Mouse (Mus musculus): ENCODE results near the gene Defb28. TPM values are rescaled to one million over a fixed set of nuclear protein-coding genes. Genes with fewer than 3 reads are reported as not detected.

Gene Defb28
- polyA plus RNA-seq, 1 experiment from 2014 or later = not detected

- H3K36me3 ChIP-seq = no peaks in the 10 kb centered on the region
- 88% methylated on average over 1 of the region's 1 CpGs for WGBS
- no peak within 1 kb of the TSS for H3K4me3 ChIP-seq (replicated peaks)
- no peak for ATAC-seq (ENCODE audit: insufficient read depth, low FRiP score, low read depth)
- no peaks in the 10 kb centered on the region for H3K27me3 ChIP-seq (replicated peaks)
- no peak within 1 kb of the TSS for H3K9ac ChIP-seq
- H3K27ac ChIP-seq = no peak within 1 kb of the TSS
- no peaks in the 10 kb centered on the region for H3K4me1 ChIP-seq
- no peak within 1 kb of the TSS for H3K4me2 ChIP-seq
- no peaks in the 10 kb centered on the region for H3K9me3 ChIP-seq
Observed at GRCm38 (mm10) chr2:152511592-152511991, 6.5 kb upstream of the Defb28 start, which contains the start of gene Defb26. Gene Defb26, minus strand, starts transcription at chr2:152511692.

DNA sequence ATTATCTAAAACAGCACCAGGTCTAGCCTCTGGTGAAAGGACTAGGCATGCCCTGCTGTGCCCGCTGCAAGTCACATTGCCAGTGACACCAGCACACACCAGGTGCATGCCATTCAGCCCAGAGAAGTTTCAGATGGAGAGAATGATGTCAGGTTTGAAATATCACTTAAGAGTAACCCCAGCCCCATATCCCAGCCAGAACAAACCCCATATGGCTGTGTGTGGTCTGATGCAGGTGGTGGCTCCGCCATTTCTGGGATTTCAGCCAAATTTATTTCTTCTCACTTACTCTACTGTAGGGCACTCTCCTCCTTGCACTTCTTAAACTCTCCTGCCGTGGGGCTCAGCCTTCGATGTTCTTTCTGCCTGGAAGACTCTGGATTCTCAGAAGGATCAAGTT is 2.0 kb upstream of the Defb28 start:
- H3K27ac ChIP-seq = no peak overlapping the region
- no peaks in the 10 kb centered on the region for H3K27me3 ChIP-seq (replicated peaks)
- no peak overlapping the region for H3K9ac ChIP-seq
- WGBS = 50% methylated on average over 4 of the region's 4 CpGs
- H3K4me2 ChIP-seq = no peak overlapping the region
- no peak overlapping the region for H3K4me3 ChIP-seq (replicated peaks)
- H3K9me3 ChIP-seq = no peaks in the 10 kb centered on the region
- no peaks in the 10 kb centered on the region for H3K4me1 ChIP-seq
- H3K36me3 ChIP-seq = no peaks in the 10 kb centered on the region
- no peak for ATAC-seq (ENCODE audit: insufficient read depth, low FRiP score, low read depth)

GRCm38 (mm10) chr2:152539944-152540710 is 22.1 kb downstream of the Defb28 start, which contains the start of gene Defb29:
Gene Defb29, minus strand, starts transcription at chr2:152540098.
- Histone ChIP-seq H3K9ac (no peak within 1 kb of the TSS), H3K36me3 (no peaks in the 10 kb centered on the region), H3K4me1 (no peaks in the 10 kb centered on the region), H3K9me3 (no peaks in the 10 kb centered on the region), H3K27me3 (replicated peaks) (no peaks in the 10 kb centered on the region), H3K4me3 (replicated peaks) (no peak within 1 kb of the TSS), H3K27ac (no peak within 1 kb of the TSS), H3K4me2 (no peak within 1 kb of the TSS)
- 51% methylated on average over 13 of the region's 13 CpGs for WGBS
- ATAC-seq (ENCODE audit: insufficient read depth, low FRiP score, low read depth) = no peak

- H3K9me3 ChIP-seq = no peaks in the 10 kb centered on the region
- 76% methylated on average over 9 of the region's 9 CpGs for WGBS
- no peak overlapping the region for H3K27ac ChIP-seq
- H3K4me3 ChIP-seq (replicated peaks) = no peak overlapping the region
- ATAC-seq (ENCODE audit: insufficient read depth, low FRiP score, low read depth) = no peak
- no peak overlapping the region for H3K4me2 ChIP-seq
- H3K4me1 ChIP-seq = no peaks in the 10 kb centered on the region
- no peak overlapping the region for H3K9ac ChIP-seq
- H3K27me3 ChIP-seq (replicated peaks) = no peaks in the 10 kb centered on the region
- no peaks in the 10 kb centered on the region for H3K36me3 ChIP-seq
Observed at GRCm38 (mm10) chr2:152541979-152542378, 23.9 kb downstream of the Defb28 start.

- Histone ChIP-seq H3K9me3 (no peaks in the 10 kb centered on the region), H3K4me3 (replicated peaks) (no peak overlapping the region), H3K36me3 (no peaks in the 10 kb centered on the region), H3K27ac (no peak overlapping the region), H3K4me2 (no peak overlapping the region), H3K4me1 (no peaks in the 10 kb centered on the region), H3K9ac (no peak overlapping the region), H3K27me3 (replicated peaks) (no peaks in the 10 kb centered on the region)
- 84% methylated on average over 2 of the region's 2 CpGs for WGBS
- ATAC-seq (ENCODE audit: insufficient read depth, low FRiP score, low read depth) = no peak
Observed at GRCm38 (mm10) chr2:152542897-152543296, 24.8 kb downstream of the Defb28 start.

DNA sequence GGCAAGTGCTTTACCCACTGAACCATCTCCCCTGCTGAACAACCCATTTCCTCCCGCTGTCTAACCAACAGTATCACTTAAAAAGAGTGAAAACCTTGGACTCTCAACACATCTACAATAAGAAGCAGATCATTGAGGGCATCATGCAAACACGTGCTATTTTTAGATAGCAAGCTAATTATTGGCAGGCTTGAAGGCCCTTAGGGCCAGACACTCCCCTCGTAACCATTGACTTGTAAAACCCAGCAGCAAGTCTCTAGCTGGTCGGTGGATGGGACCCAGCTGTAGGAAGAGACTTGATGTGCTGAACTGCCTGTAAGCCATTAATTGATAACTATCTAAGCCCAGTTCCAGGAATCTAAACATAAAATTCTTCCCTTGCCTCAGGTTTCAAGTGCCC is 25.4 kb downstream of the Defb28 start:
- WGBS = 64% methylated on average over 4 of the region's 4 CpGs
- H3K9ac ChIP-seq = no peak overlapping the region
- ATAC-seq (ENCODE audit: insufficient read depth, low FRiP score, low read depth) = no peak
- H3K9me3 ChIP-seq = no peaks in the 10 kb centered on the region
- no peaks in the 10 kb centered on the region for H3K36me3 ChIP-seq
- H3K27ac ChIP-seq = no peak overlapping the region
- no peak overlapping the region for H3K4me2 ChIP-seq
- no peaks in the 10 kb centered on the region for H3K27me3 ChIP-seq (replicated peaks)
- H3K4me3 ChIP-seq (replicated peaks) = no peak overlapping the region
- H3K4me1 ChIP-seq = no peaks in the 10 kb centered on the region

- Histone ChIP-seq H3K4me1 (no peaks in the 10 kb centered on the region), H3K4me3 (replicated peaks) (no peak overlapping the region), H3K36me3 (no peaks in the 10 kb centered on the region), H3K4me2 (no peak overlapping the region), H3K27me3 (replicated peaks) (no peaks in the 10 kb centered on the region), H3K27ac (no peak overlapping the region), H3K9ac (no peak overlapping the region), H3K9me3 (no peaks in the 10 kb centered on the region)
- ATAC-seq (ENCODE audit: insufficient read depth, low FRiP score, low read depth) = no peak
- WGBS = 14% methylated on average over 4 of the region's 4 CpGs
Observed at GRCm38 (mm10) chr2:152544691-152545090, 26.6 kb downstream of the Defb28 start.

GRCm38 (mm10) chr2:152548124-152548523 is 30.1 kb downstream of the Defb28 start:
- H3K9ac ChIP-seq = no peak overlapping the region
- no peak for ATAC-seq (ENCODE audit: insufficient read depth, low FRiP score, low read depth)
- H3K4me3 ChIP-seq (replicated peaks) = no peak overlapping the region
- H3K4me2 ChIP-seq = no peak overlapping the region
- H3K27me3 ChIP-seq (replicated peaks) = no peaks in the 10 kb centered on the region
- 45% methylated on average over 5 of the region's 5 CpGs for WGBS
- H3K36me3 ChIP-seq = no peaks in the 10 kb centered on the region
- no peak overlapping the region for H3K27ac ChIP-seq
- H3K4me1 ChIP-seq = no peaks in the 10 kb centered on the region
- H3K9me3 ChIP-seq = no peaks in the 10 kb centered on the region

DNA sequence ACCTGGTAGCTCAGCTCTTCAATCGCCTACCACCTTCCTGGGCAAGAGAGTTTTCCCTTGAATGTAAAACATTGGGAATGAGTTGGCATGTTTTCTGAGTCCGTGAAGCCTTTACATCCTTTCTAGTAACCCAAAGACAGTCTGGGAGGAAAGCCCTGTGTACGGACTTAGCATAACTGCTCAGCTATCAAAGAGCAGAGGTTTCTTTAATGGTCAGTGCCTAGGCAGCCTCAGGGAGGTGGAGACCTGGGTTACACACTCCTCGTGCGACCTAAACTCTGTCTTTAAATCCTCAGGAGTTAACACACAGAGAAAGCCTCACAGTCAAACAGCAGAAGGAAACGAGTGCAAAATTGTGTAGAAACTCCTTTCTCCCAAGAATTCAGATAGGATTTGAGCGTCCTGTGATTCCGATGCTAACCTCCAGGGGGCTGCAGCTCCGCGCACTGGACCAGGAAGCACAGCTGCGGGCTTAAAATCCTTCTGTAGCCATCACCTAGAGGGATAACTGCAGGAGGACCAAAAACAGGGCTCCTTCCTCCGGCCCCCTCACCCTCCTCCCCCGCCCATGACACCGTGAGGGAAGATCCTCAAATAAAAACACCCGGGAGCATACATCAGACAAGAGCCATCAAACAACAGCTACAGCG is 35.8 kb downstream of the Defb28 start:
- H3K4me2 ChIP-seq = peak overlapping the region; percentile 45
- H3K4me1 ChIP-seq = no peaks in the 10 kb centered on the region
- H3K4me3 ChIP-seq (replicated peaks) = no peak overlapping the region
- H3K27me3 ChIP-seq (replicated peaks) = no peaks in the 10 kb centered on the region
- no peak overlapping the region for H3K27ac ChIP-seq
- no peak overlapping the region for H3K9ac ChIP-seq
- H3K9me3 ChIP-seq = no peaks in the 10 kb centered on the region
- no peaks in the 10 kb centered on the region for H3K36me3 ChIP-seq
- ATAC-seq (ENCODE audit: insufficient read depth, low FRiP score, low read depth) = no peak
- WGBS = 9% methylated on average over 16 of the region's 16 CpGs

DNA sequence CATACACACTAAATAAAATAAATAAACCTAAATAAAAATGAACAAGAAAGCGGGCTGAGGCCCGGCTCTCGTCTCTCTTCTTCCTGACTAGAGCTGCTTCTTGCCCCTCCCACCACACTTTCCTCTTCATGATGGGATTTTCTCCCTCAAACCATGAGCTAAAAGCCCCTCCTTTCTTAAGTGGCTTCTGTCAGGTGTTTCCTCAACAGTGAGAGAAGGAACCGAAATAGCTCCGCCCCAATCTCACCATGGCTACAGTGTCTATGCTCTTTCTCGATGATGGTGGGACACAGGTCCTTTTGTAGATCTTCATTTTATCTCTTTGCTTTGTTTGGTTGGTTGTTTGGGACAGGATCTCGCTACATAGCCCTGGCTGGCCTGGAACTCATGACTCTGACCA is 38.6 kb downstream of the Defb28 start:
- no peak for ATAC-seq (ENCODE audit: insufficient read depth, low FRiP score, low read depth)
- H3K4me2 ChIP-seq = no peak overlapping the region
- H3K9me3 ChIP-seq = no peaks in the 10 kb centered on the region
- 83% methylated on average over 7 of the region's 7 CpGs for WGBS
- no peak overlapping the region for H3K4me3 ChIP-seq (replicated peaks)
- H3K9ac ChIP-seq = no peak overlapping the region
- no peaks in the 10 kb centered on the region for H3K36me3 ChIP-seq
- H3K27me3 ChIP-seq (replicated peaks) = no peaks in the 10 kb centered on the region
- no peaks in the 10 kb centered on the region for H3K4me1 ChIP-seq
- no peak overlapping the region for H3K27ac ChIP-seq

GRCm38 (mm10) chr2:152569038-152569437 is 51.0 kb downstream of the Defb28 start, which contains the start of gene Gm17416:
Gene Gm17416, plus strand, starts transcription at chr2:152569338.
- no peak within 1 kb of the TSS for H3K9ac ChIP-seq
- WGBS = 88% methylated on average over 5 of the region's 5 CpGs
- no peak within 1 kb of the TSS for H3K4me3 ChIP-seq (replicated peaks)
- no peaks in the 10 kb centered on the region for H3K9me3 ChIP-seq
- ATAC-seq (ENCODE audit: insufficient read depth, low FRiP score, low read depth) = no peak
- H3K27me3 ChIP-seq (replicated peaks) = no peaks in the 10 kb centered on the region
- H3K27ac ChIP-seq = no peak within 1 kb of the TSS
- no peaks in the 10 kb centered on the region for H3K36me3 ChIP-seq
- no peaks in the 10 kb centered on the region for H3K4me1 ChIP-seq
- no peak within 1 kb of the TSS for H3K4me2 ChIP-seq

GRCm38 (mm10) chr2:152569881-152570280 is 51.8 kb downstream of the Defb28 start:
- Histone ChIP-seq H3K36me3 (no peaks in the 10 kb centered on the region), H3K9ac (no peak overlapping the region), H3K4me2 (no peak overlapping the region), H3K9me3 (no peaks in the 10 kb centered on the region), H3K27ac (no peak overlapping the region), H3K27me3 (replicated peaks) (no peaks in the 10 kb centered on the region), H3K4me1 (no peaks in the 10 kb centered on the region), H3K4me3 (replicated peaks) (no peak overlapping the region)
- WGBS = 65% methylated on average over 4 of the region's 4 CpGs
- no peak for ATAC-seq (ENCODE audit: insufficient read depth, low FRiP score, low read depth)

Data from stomach, embryonic 15.5 days (tissue).